Mouse (Mus musculus): Measurements from ENCODE around the gene Cypt3. TPM values are rescaled to one million over a fixed set of nuclear protein-coding genes. Genes with fewer than 3 reads are reported as not detected.

The Cypt3 gene
- polyA plus RNA-seq (2014; fragmentation: Illumina TruSeq; extraction: RNeasy Lipid Tissue Mini Kit (QIAGEN cat#74804); ENCODE audit: low read depth, low replicate concordance), result 184 TPM

DNA sequence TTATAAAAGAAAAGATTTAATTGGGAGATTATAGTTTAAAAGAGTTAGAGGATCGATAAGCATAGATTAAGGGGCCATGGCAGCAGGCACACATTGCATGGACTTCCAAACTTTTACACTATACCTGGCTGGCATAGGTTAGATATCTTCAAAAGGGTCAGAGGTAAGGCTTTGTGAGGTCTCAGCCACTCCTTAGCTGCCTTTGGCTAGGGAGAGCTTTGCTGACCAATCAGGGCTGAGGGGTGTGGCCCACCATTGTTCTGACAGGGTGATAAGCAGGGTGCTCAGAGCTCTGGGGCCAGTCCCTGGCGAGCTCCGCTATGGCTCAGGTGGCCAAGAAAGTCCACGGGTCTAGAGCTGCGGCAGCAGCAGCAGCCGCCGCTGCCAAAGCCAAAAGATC lies at the start of gene Cypt3:
Gene Cypt3 (plus strand): TSS at position 301 of the 400 bp plus-strand sequence.

Other genes with a start within 250 kb of the Cypt3 start
- gene Ubqln2, start 60.4 kb upstream of the Cypt3 start, polyA plus RNA-seq (2014; fragmentation: Illumina TruSeq; extraction: RNeasy Lipid Tissue Mini Kit (QIAGEN cat#74804); ENCODE audit: low read depth, low replicate concordance), result 11.0 TPM
- 1.3 TPM for gene Kctd12b, start 137.8 kb downstream of the Cypt3 start, polyA plus RNA-seq (2014; fragmentation: Illumina TruSeq; extraction: RNeasy Lipid Tissue Mini Kit (QIAGEN cat#74804); ENCODE audit: low read depth, low replicate concordance)
- gene Nbdy, start 165.0 kb downstream of the Cypt3 start, polyA plus RNA-seq (2014; fragmentation: Illumina TruSeq; extraction: RNeasy Lipid Tissue Mini Kit (QIAGEN cat#74804); ENCODE audit: low read depth, low replicate concordance), result 8.9 TPM

Measured in testis, adult 10 weeks (tissue).